Mouse (Mus musculus): ENCODE data around the gene S1pr4. TPM values are rescaled to one million over a fixed set of nuclear protein-coding genes. Genes with fewer than 3 reads are reported as not detected.
A peak's percentile ranks its signal among the peaks of the same experiment; 100 is the strongest.

Gene S1pr4
- polyA plus RNA-seq (2014; fragmentation: Nextera tagmentation; extraction: Ambion mirVana), result 0.15 and 0.24 TPM in 2 replicates

- no peak within 1 kb of the TSS for H3K4me3 ChIP-seq (ENCODE audit: low read depth, low read length)
- WGBS, result 83% methylated on average over 2 of the region's 3 CpGs
- DNase-seq (ENCODE audit: low spot score), result no peak
Measured at GRCm38 (mm10) chr10:81500032-81500431, at the start of gene S1pr4. Gene S1pr4 (minus strand): TSS chr10:81500132.

DNA sequence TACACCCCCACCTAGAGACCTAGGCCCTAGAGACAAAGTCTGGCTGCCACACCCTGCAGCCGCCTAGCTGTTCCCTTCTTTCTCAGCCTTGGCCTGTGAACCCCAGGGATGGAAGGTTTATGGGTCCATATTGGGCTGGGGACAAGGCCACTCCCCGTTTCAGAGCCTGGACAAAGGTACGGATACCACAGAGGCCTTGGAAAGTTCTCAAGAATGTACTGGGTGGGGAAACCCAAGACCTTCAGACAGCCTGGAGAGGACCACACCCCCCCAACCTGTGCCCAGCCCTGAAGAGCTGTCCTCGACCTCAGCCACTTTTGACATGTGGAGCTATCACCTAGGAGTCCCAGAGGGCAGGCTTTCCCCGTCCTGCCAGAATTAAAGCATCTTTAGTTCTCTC, 49.0 kb upstream of the S1pr4 start:
- 66% methylated on average over 5 of the region's 5 CpGs for WGBS
- ATAC-seq (ENCODE audit: low FRiP score) (no peak), DNase-seq (ENCODE audit: low spot score) (no peak)
- H3K27ac ChIP-seq (ENCODE audit: low read depth, low read length), result no peak overlapping the region
- no peak overlapping the region for H3K4me3 ChIP-seq (ENCODE audit: low read depth, low read length)
- no peaks in the 10 kb centered on the region for H3K9me3 ChIP-seq (ENCODE audit: control insufficient read depth, low read length)
- H3K36me3 ChIP-seq (ENCODE audit: control insufficient read depth, insufficient read depth, low read length), result no peaks in the 10 kb centered on the region
- no peak overlapping the region for H3K9ac ChIP-seq (ENCODE audit: low read depth, low read length)
- no peaks in the 10 kb centered on the region for H3K27me3 ChIP-seq (ENCODE audit: control insufficient read depth, insufficient read depth, low read length)
- peaks cover 4% of the 10 kb centered on the region for H3K4me1 ChIP-seq (replicated peaks; ENCODE audit: control insufficient read depth, insufficient read depth, low read length)
- no peak overlapping the region for H3K4me2 ChIP-seq (replicated peaks; ENCODE audit: low read depth, low read length)

More at GRCm38 (mm10) chr10:81500032-81500431, at the start of gene S1pr4:
- ATAC-seq (ENCODE audit: low FRiP score), result no peak
- Histone ChIP-seq H3K27me3 (ENCODE audit: control insufficient read depth, insufficient read depth, low read length) (no peaks in the 10 kb centered on the region), H3K27ac (ENCODE audit: low read depth, low read length) (no peak within 1 kb of the TSS), H3K9me3 (ENCODE audit: control insufficient read depth, low read length) (no peaks in the 10 kb centered on the region), H3K4me2 (replicated peaks; ENCODE audit: low read depth, low read length) (no peak within 1 kb of the TSS), H3K9ac (ENCODE audit: low read depth, low read length) (no peak within 1 kb of the TSS), H3K4me1 (replicated peaks; ENCODE audit: control insufficient read depth, insufficient read depth, low read length) (peaks cover 6% of the 10 kb centered on the region), H3K36me3 (ENCODE audit: control insufficient read depth, insufficient read depth, low read length) (no peaks in the 10 kb centered on the region)

- ATAC-seq (ENCODE audit: low FRiP score), result no peak
- no peak overlapping the region for H3K4me3 ChIP-seq (ENCODE audit: low read depth, low read length)
- 93% methylated on average over 13 of the region's 13 CpGs for WGBS
- H3K36me3 ChIP-seq (ENCODE audit: control insufficient read depth, insufficient read depth, low read length), result no peaks in the 10 kb centered on the region
- no peak overlapping the region for H3K9ac ChIP-seq (ENCODE audit: low read depth, low read length)
- H3K4me2 ChIP-seq (replicated peaks; ENCODE audit: low read depth, low read length), result no peak overlapping the region
- H3K27ac ChIP-seq (ENCODE audit: low read depth, low read length), result no peak overlapping the region
- DNase-seq (ENCODE audit: low spot score), result no peak
- H3K4me1 ChIP-seq (replicated peaks; ENCODE audit: control insufficient read depth, insufficient read depth, low read length), result peaks cover 15% of the 10 kb centered on the region
- H3K27me3 ChIP-seq (ENCODE audit: control insufficient read depth, insufficient read depth, low read length), result no peaks in the 10 kb centered on the region
- H3K9me3 ChIP-seq (ENCODE audit: control insufficient read depth, low read length), result no peaks in the 10 kb centered on the region
Measured at GRCm38 (mm10) chr10:81546788-81547571, 47.0 kb upstream of the S1pr4 start.

- no peak overlapping the region for H3K9ac ChIP-seq (ENCODE audit: low read depth, low read length)
- ATAC-seq (ENCODE audit: low FRiP score) (no peak), DNase-seq (ENCODE audit: low spot score) (no peak)
- H3K27ac ChIP-seq (ENCODE audit: low read depth, low read length), result no peak overlapping the region
- H3K4me1 ChIP-seq (replicated peaks; ENCODE audit: control insufficient read depth, insufficient read depth, low read length), result peaks cover 15% of the 10 kb centered on the region
- no peaks in the 10 kb centered on the region for H3K9me3 ChIP-seq (ENCODE audit: control insufficient read depth, low read length)
- H3K36me3 ChIP-seq (ENCODE audit: control insufficient read depth, insufficient read depth, low read length), result no peaks in the 10 kb centered on the region
- no peak overlapping the region for H3K4me2 ChIP-seq (replicated peaks; ENCODE audit: low read depth, low read length)
- H3K27me3 ChIP-seq (ENCODE audit: control insufficient read depth, insufficient read depth, low read length), result no peaks in the 10 kb centered on the region
- WGBS, result 83% methylated on average over 5 of the region's 5 CpGs
- H3K4me3 ChIP-seq (ENCODE audit: low read depth, low read length), result no peak overlapping the region
Measured at GRCm38 (mm10) chr10:81546332-81546731, 46.4 kb upstream of the S1pr4 start.

GRCm38 (mm10) chr10:81545161-81545747, 45.3 kb upstream of the S1pr4 start, which contains the start of gene Gna11:
Gene Gna11 (minus strand): TSS chr10:81545190.
- H3K4me3 ChIP-seq (ENCODE audit: low read depth, low read length), result peak within 1 kb of the TSS; percentile 90
- no peaks in the 10 kb centered on the region for H3K9me3 ChIP-seq (ENCODE audit: control insufficient read depth, low read length)
- H3K27me3 ChIP-seq (ENCODE audit: control insufficient read depth, insufficient read depth, low read length), result no peaks in the 10 kb centered on the region
- peaks cover 15% of the 10 kb centered on the region for H3K4me1 ChIP-seq (replicated peaks; ENCODE audit: control insufficient read depth, insufficient read depth, low read length)
- DNase-seq (ENCODE audit: low spot score), result peak; percentile 100
- H3K9ac ChIP-seq (ENCODE audit: low read depth, low read length), result peak within 1 kb of the TSS; percentile 92
- H3K27ac ChIP-seq (ENCODE audit: low read depth, low read length), result peak within 1 kb of the TSS; percentile 86
- H3K4me2 ChIP-seq (replicated peaks; ENCODE audit: low read depth, low read length), result peak within 1 kb of the TSS; percentile 98
- H3K36me3 ChIP-seq (ENCODE audit: control insufficient read depth, insufficient read depth, low read length), result no peaks in the 10 kb centered on the region
- whole genome bisulfite sequencing, result 2% methylated on average over 47 of the region's 59 CpGs
- ATAC-seq (ENCODE audit: low FRiP score), result peak; percentile 96

DNA sequence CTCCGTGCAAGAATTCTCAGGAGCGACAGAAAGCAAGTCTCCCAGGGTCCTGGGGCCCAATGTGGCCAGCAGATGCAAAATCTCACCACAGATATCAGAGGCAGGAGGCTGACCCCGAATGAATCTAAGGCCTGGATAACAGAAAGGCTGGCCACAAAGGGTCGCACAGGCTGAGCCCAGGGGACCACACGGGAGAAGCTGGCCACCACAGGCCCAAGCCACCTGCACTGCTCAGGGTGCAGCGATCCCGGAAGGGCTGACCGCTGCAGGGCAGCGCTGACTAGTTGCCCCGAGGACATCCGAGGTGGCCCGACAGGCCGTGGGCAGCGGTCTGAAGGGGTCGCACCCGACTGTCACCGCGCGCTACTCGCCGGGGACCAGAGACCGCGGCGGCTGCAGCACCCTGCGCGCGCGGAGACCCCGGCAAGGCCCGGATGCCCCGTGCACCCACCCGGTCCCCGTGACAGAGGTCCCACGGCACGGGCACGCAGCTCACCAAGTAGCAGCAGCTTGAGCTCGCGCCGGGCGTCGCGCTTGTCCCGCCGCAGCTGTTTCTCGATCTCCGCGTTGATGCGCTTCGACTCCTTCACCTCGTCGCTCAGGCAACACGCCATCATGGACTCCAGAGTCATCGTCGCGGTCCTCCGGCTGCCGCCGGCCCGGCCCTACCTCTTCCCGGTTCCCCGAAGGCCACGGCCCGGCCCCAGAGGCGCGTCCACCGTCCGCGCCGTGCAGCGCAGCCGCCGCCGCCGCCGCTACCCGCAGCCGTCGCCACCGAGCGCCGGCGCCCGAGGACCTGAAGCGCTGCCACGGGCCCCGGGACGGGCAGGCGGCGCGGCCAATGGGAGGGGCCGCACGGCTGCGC, 44.6 kb upstream of the S1pr4 start:
- peak overlapping the region; percentile 98 for H3K4me2 ChIP-seq (replicated peaks; ENCODE audit: low read depth, low read length)
- H3K9me3 ChIP-seq (ENCODE audit: control insufficient read depth, low read length), result no peaks in the 10 kb centered on the region
- WGBS, result under 1% methylated on average over 92 of the region's 93 CpGs
- peak overlapping the region; percentile 90 for H3K4me3 ChIP-seq (ENCODE audit: low read depth, low read length)
- no peaks in the 10 kb centered on the region for H3K27me3 ChIP-seq (ENCODE audit: control insufficient read depth, insufficient read depth, low read length)
- DNase-seq (ENCODE audit: low spot score) (no peak), ATAC-seq (ENCODE audit: low FRiP score) (peak; percentile 59)
- peak overlapping the region; percentile 92 for H3K9ac ChIP-seq (ENCODE audit: low read depth, low read length)
- no peaks in the 10 kb centered on the region for H3K36me3 ChIP-seq (ENCODE audit: control insufficient read depth, insufficient read depth, low read length)
- H3K27ac ChIP-seq (ENCODE audit: low read depth, low read length), result peak overlapping the region; percentile 81
- peaks cover 15% of the 10 kb centered on the region for H3K4me1 ChIP-seq (replicated peaks; ENCODE audit: control insufficient read depth, insufficient read depth, low read length)

GRCm38 (mm10) chr10:81543633-81544032, 43.7 kb upstream of the S1pr4 start:
- no peak for ATAC-seq (ENCODE audit: low FRiP score)
- no peak for DNase-seq (ENCODE audit: low spot score)
- Histone ChIP-seq H3K9me3 (ENCODE audit: control insufficient read depth, low read length) (no peaks in the 10 kb centered on the region), H3K36me3 (ENCODE audit: control insufficient read depth, insufficient read depth, low read length) (no peaks in the 10 kb centered on the region), H3K27ac (ENCODE audit: low read depth, low read length) (no peak overlapping the region), H3K27me3 (ENCODE audit: control insufficient read depth, insufficient read depth, low read length) (no peaks in the 10 kb centered on the region), H3K4me1 (replicated peaks; ENCODE audit: control insufficient read depth, insufficient read depth, low read length) (peaks cover 15% of the 10 kb centered on the region), H3K4me3 (ENCODE audit: low read depth, low read length) (peak overlapping the region; percentile 90), H3K9ac (ENCODE audit: low read depth, low read length) (peak overlapping the region; percentile 92), H3K4me2 (replicated peaks; ENCODE audit: low read depth, low read length) (peak overlapping the region; percentile 98)
- WGBS, result 60% methylated on average over 1 of the region's 1 CpGs

DNA sequence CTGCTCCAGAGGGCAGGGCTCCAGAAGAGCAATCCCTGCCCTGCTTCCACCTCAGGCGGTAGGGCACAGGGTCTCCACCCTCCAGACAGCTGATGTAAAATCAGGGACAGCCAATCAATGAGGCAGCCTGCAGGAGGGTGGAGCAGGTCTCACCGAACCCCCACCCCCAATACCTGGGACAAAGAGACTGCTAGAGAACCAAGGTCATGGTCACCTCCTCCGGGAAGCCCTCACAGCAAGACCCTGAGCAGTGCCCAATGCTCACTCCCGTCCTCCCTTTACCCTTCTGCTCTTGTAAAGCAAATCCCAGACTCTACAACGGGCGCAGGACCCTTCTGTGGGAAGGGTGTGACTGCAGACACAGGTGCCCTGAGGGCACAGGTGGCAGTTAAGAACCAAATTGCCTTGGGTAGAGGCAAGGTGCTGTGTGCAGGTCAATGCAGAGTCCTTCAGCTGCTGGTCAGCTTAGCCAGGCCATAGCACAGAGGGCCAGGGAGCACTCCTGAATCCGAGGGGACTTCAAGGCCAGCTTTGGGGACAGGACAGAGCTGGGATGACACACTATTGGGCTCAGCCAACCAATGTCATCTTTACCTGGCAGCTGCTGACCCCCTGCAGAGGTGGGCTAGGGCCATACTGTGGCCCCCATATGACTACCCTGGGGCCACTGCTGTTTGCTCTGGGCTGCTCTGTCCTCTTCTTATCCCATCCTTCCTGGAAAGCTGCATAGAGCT, 43.0 kb upstream of the S1pr4 start:
- 81% methylated on average over 7 of the region's 7 CpGs for WGBS

More for the DNA sequence above, 43.0 kb upstream of the S1pr4 start:
- no peak for ATAC-seq (ENCODE audit: low FRiP score)
- DNase-seq (ENCODE audit: low spot score), result no peak
- Histone ChIP-seq H3K9ac (ENCODE audit: low read depth, low read length) (no peak overlapping the region), H3K27me3 (ENCODE audit: control insufficient read depth, insufficient read depth, low read length) (no peaks in the 10 kb centered on the region), H3K4me1 (replicated peaks; ENCODE audit: control insufficient read depth, insufficient read depth, low read length) (peaks cover 15% of the 10 kb centered on the region), H3K36me3 (ENCODE audit: control insufficient read depth, insufficient read depth, low read length) (no peaks in the 10 kb centered on the region), H3K4me3 (ENCODE audit: low read depth, low read length) (peak overlapping the region; percentile 4; the same call in 1 of the 2 replicates), H3K4me2 (replicated peaks; ENCODE audit: low read depth, low read length) (peak overlapping the region; percentile 98), H3K9me3 (ENCODE audit: control insufficient read depth, low read length) (no peaks in the 10 kb centered on the region), H3K27ac (ENCODE audit: low read depth, low read length) (no peak overlapping the region)
